Mouse (Mus musculus) cortical plate, adult 2 months (tissue): ENCODE data around the gene Gucy2c.

Experiments
- CTCF ChIP-seq: fragments of 200-500 bp; IDR thresholded peaks from 2 replicates; pipeline ENCODE4 v1.5.1; 2011; ENCODE audit warnings: mild to moderate bottlenecking, control low read depth, low read length; ENCODE audit not compliant: insufficient read depth; ENCODE audit errors: extremely low read depth
- POLR2A ChIP-seq: fragments of 200-500 bp; IDR thresholded peaks from 2 replicates; pipeline ENCODE4 v1.6.1; 2011; ENCODE audit warnings: mild to moderate bottlenecking, low read length, control low read depth; ENCODE audit not compliant: insufficient read depth; ENCODE audit errors: extremely low read depth

- TF ChIP-seq CTCF = no peak
- TF ChIP-seq POLR2A = no peak
Observed at GRCm38 (mm10) chr6:136827116-136827515, 45.6 kb upstream of the Gucy2c start.
